Mouse (Mus musculus) brain, adult 10 weeks (tissue): ENCODE measurements around the gene Acot7. TPM values are rescaled to one million over a fixed set of nuclear protein-coding genes. Genes with fewer than 3 reads are reported as not detected.

Source experiments
- polyA plus RNA-seq: library from polyadenylated mRNA; stranded (reverse); fragments of 350-450 nt; fragmentation: Illumina TruSeq; extraction: RNeasy Lipid Tissue Mini Kit (QIAGEN cat#74804); gene quantifications from one replicate; pipeline ENCODE4 v1.2.3, GENCODE M21; 2015; ENCODE audit warnings: low read depth, low replicate concordance

The Acot7 gene
- polyA plus RNA-seq = 442 TPM

DNA sequence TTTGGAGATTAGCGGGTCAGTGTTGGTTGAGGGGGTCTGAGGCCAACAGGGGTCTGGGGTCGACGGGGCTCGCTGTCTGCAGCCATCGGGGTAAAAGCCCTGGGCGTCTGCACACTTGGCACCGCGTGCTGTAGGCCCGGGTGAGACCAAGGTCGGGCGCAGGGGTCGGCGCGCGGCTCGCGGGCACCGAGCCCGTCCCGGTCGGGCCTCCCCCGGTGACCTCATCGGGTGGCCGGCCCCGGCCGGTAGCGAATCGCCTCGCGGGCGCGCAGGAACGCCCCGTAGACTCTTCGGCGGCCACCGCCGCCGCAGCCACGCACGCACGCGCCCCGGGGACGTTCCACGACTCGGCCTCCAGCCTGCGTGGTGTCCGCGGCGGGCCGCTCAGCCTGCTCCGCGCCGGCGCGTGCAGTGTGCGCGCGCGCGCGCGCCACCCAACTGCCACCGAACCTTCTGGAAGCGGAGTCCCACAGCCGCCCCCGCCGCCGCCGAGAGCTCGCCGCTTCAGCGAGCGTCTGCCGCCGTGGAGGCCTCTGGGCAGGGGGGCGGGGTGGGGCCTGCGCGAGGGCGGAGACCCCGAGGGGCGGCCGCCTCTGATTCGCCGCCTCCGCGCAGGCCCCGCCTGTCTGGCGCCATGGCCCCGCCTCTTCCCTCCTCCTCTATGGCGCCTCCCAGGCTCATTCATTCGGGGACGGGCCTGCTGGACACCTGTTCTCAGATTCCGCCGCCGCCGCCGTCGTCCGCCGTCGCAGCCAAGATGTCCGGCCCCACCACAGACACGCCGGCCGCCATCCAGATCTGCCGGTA, at the start of gene Acot7:
Gene Acot7 (plus strand): TSS at position 598 of the 807 bp plus-strand sequence.

DNA sequence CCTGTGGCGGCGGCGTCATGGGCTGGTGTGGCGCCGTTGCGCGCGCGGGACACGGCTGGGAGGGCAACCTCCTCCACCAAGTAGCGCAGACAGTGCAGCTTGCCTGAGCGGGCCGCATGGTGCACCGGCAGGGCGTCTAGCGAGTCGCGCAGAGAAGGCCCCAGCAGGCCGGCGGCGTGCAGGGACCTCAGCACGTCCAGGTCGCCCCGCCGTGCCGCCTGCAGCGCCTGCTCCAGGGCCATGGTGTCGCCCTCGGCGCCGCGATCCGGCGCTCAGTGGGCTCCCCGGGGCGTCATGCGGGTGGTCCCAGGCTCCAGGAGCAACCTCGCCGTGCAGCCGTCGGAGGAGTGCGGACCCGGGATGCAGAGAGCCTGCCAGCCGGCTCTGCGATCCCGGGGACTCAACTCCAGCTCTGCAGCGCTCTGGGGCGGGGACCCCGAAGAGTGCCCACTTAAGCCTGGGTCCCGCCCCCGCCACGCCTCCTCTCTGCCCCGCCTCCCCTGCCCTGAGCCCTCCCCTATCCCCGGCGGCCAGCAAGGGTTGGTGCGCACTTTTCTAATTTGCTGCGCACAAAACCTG, 25.9 kb upstream of the Acot7 start, which contains the start of gene Espn:
Gene Espn (minus strand): TSS at position 406 of the 579 bp plus-strand sequence.

DNA sequence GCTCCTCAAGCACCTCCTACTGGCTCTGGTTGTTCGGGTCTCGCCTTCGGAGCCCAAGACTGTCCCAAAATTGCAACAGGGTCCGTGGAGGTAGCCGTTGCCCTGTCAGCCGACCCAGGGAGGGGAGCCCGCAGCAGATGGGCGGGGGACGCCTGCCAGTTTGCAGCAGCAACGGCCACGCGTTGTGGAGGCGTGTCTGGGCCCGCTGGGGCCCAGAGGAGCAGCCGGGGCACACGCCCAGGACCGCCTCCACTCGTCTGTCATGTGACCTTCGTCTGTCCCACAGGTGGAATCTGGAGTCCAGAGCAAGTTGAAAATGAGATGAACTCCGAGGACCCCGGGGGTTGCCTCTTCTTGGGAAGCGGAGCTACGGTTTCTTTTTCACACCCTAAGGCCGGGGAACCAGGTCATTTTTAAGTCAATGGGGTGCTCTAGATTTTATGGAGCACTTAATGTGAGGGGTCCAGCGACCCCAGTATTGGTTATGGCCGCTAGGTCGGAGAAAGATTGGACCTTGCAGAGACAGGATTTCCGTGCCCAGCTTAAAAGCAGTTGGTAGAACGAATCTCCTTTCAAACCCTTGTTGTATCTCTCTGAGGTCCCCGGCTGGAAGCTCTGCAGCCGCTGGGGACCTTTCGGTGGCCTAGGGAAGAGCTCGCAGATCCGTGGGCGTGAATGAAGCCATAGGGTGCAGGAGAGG, 19.2 kb upstream of the Acot7 start, which contains the start of gene Hes2:
Gene Hes2 (plus strand): TSS at position 283 of the 700 bp plus-strand sequence.

GRCm38 (mm10) chr4:152273621-152274236, 95.8 kb downstream of the Acot7 start, which contains the start of gene Gpr153:
Gpr153 (plus strand) TSS chr4:152274232.

DNA sequence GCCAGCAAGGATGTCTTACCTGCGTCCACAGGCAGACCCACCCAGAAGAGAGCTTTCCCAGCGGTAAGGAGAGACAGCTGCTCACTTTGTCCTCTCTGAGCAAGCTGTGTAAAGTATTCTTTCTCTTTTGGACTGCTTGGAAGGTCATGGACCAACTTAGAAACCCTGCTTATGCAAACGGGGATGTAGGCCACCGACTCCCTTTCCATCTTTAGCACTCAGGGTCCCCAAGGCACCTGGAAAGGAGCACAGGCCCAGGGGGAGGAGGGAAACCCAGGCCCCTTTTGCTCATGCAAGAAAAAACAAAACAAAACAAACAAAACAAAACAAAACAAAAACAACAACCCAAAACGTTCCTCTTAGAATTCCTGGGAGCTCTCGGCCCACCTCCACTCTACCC, 113.6 kb downstream of the Acot7 start, which contains the start of gene Hes3:
Gene Hes3 (minus strand): TSS at position 101 of the 400 bp plus-strand sequence.

DNA sequence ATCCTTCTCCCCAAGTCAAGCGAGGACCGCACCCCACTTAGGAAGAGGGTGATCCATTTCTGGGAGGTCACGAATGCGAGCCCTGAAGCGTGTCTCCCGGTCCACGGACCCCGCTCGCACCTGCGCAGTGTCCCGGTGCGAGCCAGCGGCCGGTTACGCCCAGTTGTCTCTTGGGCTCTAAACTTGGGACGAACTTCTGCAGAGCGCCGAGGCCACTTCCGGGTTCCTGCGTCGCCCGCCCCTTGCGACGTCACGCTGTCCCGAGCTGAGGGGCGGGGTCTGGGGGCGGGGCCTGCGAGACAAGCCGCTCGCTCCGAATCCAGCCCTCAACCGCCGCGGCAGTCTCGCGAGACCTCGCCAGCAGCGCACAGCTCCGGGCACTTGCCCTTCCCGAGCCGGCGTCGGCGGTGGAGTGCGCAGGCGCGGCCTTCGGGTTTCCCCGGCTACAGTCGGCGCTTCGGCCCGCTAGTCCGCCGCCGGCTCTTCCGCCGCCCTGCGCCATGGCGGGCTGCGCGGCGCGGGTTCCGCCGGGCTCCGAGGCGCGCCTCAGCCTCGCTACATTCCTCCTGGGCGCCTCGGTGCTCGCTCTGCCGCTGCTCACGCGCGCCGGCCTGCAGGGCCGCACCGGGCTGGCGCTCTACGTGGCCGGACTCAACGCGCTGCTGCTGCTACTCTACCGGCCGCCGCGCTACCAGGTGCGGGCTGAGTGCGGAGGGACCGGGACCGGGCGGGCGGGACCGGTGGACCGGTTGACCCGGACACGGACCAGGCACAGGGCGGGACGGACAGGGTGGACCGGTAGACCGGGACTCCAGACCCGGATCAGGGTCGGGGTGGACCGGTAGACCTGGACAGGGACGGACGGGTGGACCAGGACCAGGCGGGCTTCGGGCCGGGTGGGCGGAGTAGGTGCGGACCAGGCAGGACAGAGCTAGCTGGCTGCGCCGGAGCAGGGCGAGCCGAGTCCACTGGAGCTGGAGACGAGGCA, 119.2 kb downstream of the Acot7 start, which contains the start of gene Icmt:
Gene Icmt (plus strand): TSS at position 354 of the 988 bp plus-strand sequence.

GRCm38 (mm10) chr4:152318517-152319234, 140.7 kb downstream of the Acot7 start, which contains the start of gene Rnf207:
Rnf207 (minus strand) TSS chr4:152318993.

Other genes starting within 250 kb of the Acot7 start
- 47.0 TPM for gene Dnajc11, start 244.4 kb upstream of the Acot7 start, polyA plus RNA-seq
- 15.9 TPM for gene Thap3, start 189.1 kb upstream of the Acot7 start, polyA plus RNA-seq
- gene Phf13, start 181.9 kb upstream of the Acot7 start, polyA plus RNA-seq = 11.1 TPM
- gene Klhl21, start 169.3 kb upstream of the Acot7 start, polyA plus RNA-seq = 8.6 TPM
- gene Zbtb48, start 150.5 kb upstream of the Acot7 start, polyA plus RNA-seq = 11.9 TPM
- not detected for gene Tas1r1, start 139.6 kb upstream of the Acot7 start, polyA plus RNA-seq
- 14.3 TPM for gene Nol9, start 138.8 kb upstream of the Acot7 start, polyA plus RNA-seq
- 41.3 TPM for gene Plekhg5, start 105.6 kb upstream of the Acot7 start, polyA plus RNA-seq
- 8.8 TPM for gene Tnfrsf25, start 62.2 kb upstream of the Acot7 start, polyA plus RNA-seq
- 1.9 TPM for gene Espn, start 25.8 kb upstream of the Acot7 start, polyA plus RNA-seq
- not detected for gene Hes2, start 19.3 kb upstream of the Acot7 start, polyA plus RNA-seq
- gene Gpr153, start 96.1 kb downstream of the Acot7 start, polyA plus RNA-seq = 15.5 TPM
- gene Hes3, start 113.5 kb downstream of the Acot7 start, polyA plus RNA-seq = 0.33 TPM
- 34.6 TPM for gene Icmt, start 119.1 kb downstream of the Acot7 start, polyA plus RNA-seq
- 9.3 TPM for gene Rnf207, start 140.9 kb downstream of the Acot7 start, polyA plus RNA-seq
- gene Rpl22, start 147.6 kb downstream of the Acot7 start, polyA plus RNA-seq = 340 TPM
- gene Chd5, start 160.5 kb downstream of the Acot7 start, polyA plus RNA-seq = 71.6 TPM